Mouse (Mus musculus) CH12.LX (cell line): ENCODE measurements around the gene Sf3b3. TPM values are rescaled to one million over a fixed set of nuclear protein-coding genes. Genes with fewer than 3 reads are reported as not detected.

Source experiments
- DNase-seq: peaks from one replicate; pipeline ENCODE4 v3.0.0-alpha.2; 2013; ENCODE audit errors: extremely low read depth
- H3K27ac ChIP-seq: 2 replicates; pipeline ENCODE4 v1.5.1; 2012; ENCODE audit warnings: low read depth, mild to moderate bottlenecking, control low read depth, moderate library complexity; ENCODE audit not compliant: insufficient read depth
- H3K27me3 ChIP-seq: replicated peaks from 2 replicates; pipeline ENCODE3; 2012; ENCODE audit warnings: inconsistent platforms
- H3K36me3 ChIP-seq, 2 experiments: replicated peaks in 1 of 2; 2 replicates each; pipeline versions ENCODE3 to v1.6.1; 2012; ENCODE audit warnings: inconsistent platforms in 1 of 2, low read length in 1 of 2, mild to moderate bottlenecking in 1 of 2, mixed read lengths in 1 of 2, moderate library complexity in 1 of 2; ENCODE audit not compliant: control insufficient read depth in 1 of 2, insufficient read depth in 1 of 2
- H3K4me1 ChIP-seq, 2 experiments: 2 replicates each; pipeline ENCODE4 v1.6.1; 2012; ENCODE audit warnings: inconsistent platforms in 1 of 2, moderate library complexity in 1 of 2; ENCODE audit not compliant: insufficient read depth in 2 of 2, control insufficient read depth in 1 of 2
- H3K4me2 ChIP-seq: 2 replicates; pipeline ENCODE4 v1.6.1; 2012; ENCODE audit warnings: low read depth, mild to moderate bottlenecking, control low read depth; ENCODE audit not compliant: poor library complexity, insufficient read depth, severe bottlenecking
- H3K4me3 ChIP-seq, 3 experiments: fragments of 150-350 bp in 1 of 3; sonication (generic) in 1 of 3; replicated peaks in 1 of 3; 2 replicates each; pipeline versions ENCODE3 to v1.5.1; 2011 to 2012; ENCODE audit warnings: low read depth in 2 of 3, low read length in 2 of 3, mild to moderate bottlenecking in 2 of 3, moderate library complexity in 2 of 3, control low read depth in 1 of 3, improper control_type of control experiment in 1 of 3, inconsistent platforms in 1 of 3, mixed read lengths in 1 of 3; ENCODE audit not compliant: poor library complexity in 1 of 3
- H3K79me2 ChIP-seq: replicated peaks from 2 replicates; pipeline ENCODE4 v1.6.1; 2012; ENCODE audit warnings: mild to moderate bottlenecking, moderate library complexity; ENCODE audit not compliant: control insufficient read depth, poor library complexity, insufficient read depth, severe bottlenecking; ENCODE audit errors: extremely low read depth
- H3K9ac ChIP-seq: 2 replicates; pipeline ENCODE4 v1.6.1; 2012; ENCODE audit warnings: low read depth, mild to moderate bottlenecking, control low read depth, moderate library complexity; ENCODE audit not compliant: insufficient read depth
- H3K9me3 ChIP-seq: replicated peaks from 2 replicates; pipeline ENCODE3; 2012; ENCODE audit warnings: low read length, inconsistent platforms, mixed read lengths
- CHD1 ChIP-seq: IDR thresholded peaks from 2 replicates; pipeline ENCODE4 v1.6.1; 2012; ENCODE audit warnings: low read depth, low read length, improper control_type of control experiment, inconsistent platforms
- CTCF ChIP-seq, 2 experiments: IDR thresholded peaks in 1 of 2; conservative IDR thresholded peaks in 1 of 2; 2 replicates each; pipeline ENCODE4 v1.5.1; 2011 to 2012; ENCODE audit warnings: low read depth in 2 of 2, low read length in 2 of 2, improper control_type of control experiment in 1 of 2, inconsistent platforms in 1 of 2, mild to moderate bottlenecking in 1 of 2, moderate library complexity in 1 of 2
- HCFC1 ChIP-seq: IDR thresholded peaks from 2 replicates; pipeline ENCODE4 v1.6.1; 2012; ENCODE audit warnings: low read depth, mild to moderate bottlenecking, inconsistent platforms, low read length, improper control_type of control experiment
- IRF4 ChIP-seq: IDR thresholded peaks from 2 replicates; pipeline ENCODE4 v1.6.1; 2014; ENCODE audit warnings: low read depth, mild to moderate bottlenecking, inconsistent platforms, low read length, improper control_type of control experiment
- JUN ChIP-seq: IDR thresholded peaks from 2 replicates; pipeline ENCODE4 v1.6.1; 2011; ENCODE audit warnings: low read depth, mild to moderate bottlenecking, low read length, improper control_type of control experiment, moderate library complexity; ENCODE audit not compliant: insufficient read depth
- KAT2A ChIP-seq: IDR thresholded peaks from 2 replicates; pipeline ENCODE4 v1.6.1; 2012; ENCODE audit warnings: low read length, improper control_type of control experiment, inconsistent platforms; ENCODE audit not compliant: insufficient replicate concordance
- MAZ ChIP-seq: IDR thresholded peaks from 2 replicates; pipeline ENCODE4 v1.6.1; 2012; ENCODE audit warnings: low read depth, mild to moderate bottlenecking, inconsistent platforms, low read length, improper control_type of control experiment, moderate library complexity
- NRF1 ChIP-seq: IDR thresholded peaks from 2 replicates; pipeline ENCODE4 v1.6.1; 2014; ENCODE audit warnings: low read depth, mild to moderate bottlenecking, inconsistent platforms, low read length, improper control_type of control experiment, moderate library complexity
- POLR2A ChIP-seq: IDR thresholded peaks from 2 replicates; pipeline ENCODE4 v1.6.1; 2011; ENCODE audit warnings: low read depth, mild to moderate bottlenecking, improper control_type of control experiment, low read length
- POLR2AphosphoS2 ChIP-seq: IDR thresholded peaks from 2 replicates; pipeline ENCODE4 v1.6.1; 2011; ENCODE audit warnings: low read depth, low read length, improper control_type of control experiment
- RAD21 ChIP-seq: IDR thresholded peaks from 2 replicates; pipeline ENCODE4 v1.6.1; 2011; ENCODE audit warnings: low read depth, mild to moderate bottlenecking, low read length, improper control_type of control experiment, moderate library complexity
- RCOR1 ChIP-seq: conservative IDR thresholded peaks from 2 replicates; pipeline ENCODE4 v1.6.1; 2012; ENCODE audit warnings: low read depth, mild to moderate bottlenecking, inconsistent platforms, low read length, improper control_type of control experiment
- SIN3A ChIP-seq: IDR thresholded peaks from 2 replicates; pipeline ENCODE4 v1.6.1; 2012; ENCODE audit warnings: low read length, improper control_type of control experiment, inconsistent platforms
- TBP ChIP-seq: conservative IDR thresholded peaks from 2 replicates; pipeline ENCODE4 v1.6.1; 2011; ENCODE audit warnings: low read depth, low read length, improper control_type of control experiment
- TCF12 ChIP-seq: IDR thresholded peaks from 2 replicates; pipeline ENCODE4 v1.6.1; 2014; ENCODE audit warnings: low read depth, mild to moderate bottlenecking, inconsistent platforms, low read length, improper control_type of control experiment
- USF2 ChIP-seq: conservative IDR thresholded peaks from 2 replicates; pipeline ENCODE4 v1.6.1; 2011; ENCODE audit warnings: low read depth, low read length, improper control_type of control experiment
- ZMIZ1 ChIP-seq: IDR thresholded peaks from 2 replicates; pipeline ENCODE4 v1.6.1; 2012; ENCODE audit warnings: low read depth, mild to moderate bottlenecking, inconsistent platforms, low read length, improper control_type of control experiment
- dilution Hi-C: fragments of 300-500 bp; cut with MboI; formaldehyde crosslinking; loops from 2 replicates; pipeline ENCODE4 v1.14.3; 2020; ENCODE audit warnings: low sequenced_read_pairs; ENCODE audit not compliant: extremely low pct_unique_long_range_greater_than_20kb, extremely low pct_ligation_motif_present
- in situ Hi-C: fragments of 300-500 bp; cut with MboI; formaldehyde crosslinking; loops from 3 replicates; pipeline ENCODE4 v1.14.3; 2019; ENCODE audit warnings: low sequenced_read_pairs, low pct_ligation_motif_present, low pct_unique_long_range_greater_than_20kb, mixed read lengths
- polyA plus RNA-seq: library from polyadenylated mRNA; unstranded; fragments of >175 nt; gene quantifications from 2 replicates; pipeline ENCODE4 v1.2.1, GENCODE M21; 2012; ENCODE audit warnings: low read depth; ENCODE audit not compliant: insufficient read length
- total RNA-seq, 2 experiments: library from RNA; depleted of rRNA; stranded (reverse); fragments of 300-350 nt in 1 of 2; fragments of >200 nt in 1 of 2; gene quantifications; 2 replicates each; pipeline ENCODE4 v1.2.3; 2012 to 2014

The Sf3b3 gene
- total and polyA plus RNA-seq, 3 experiments, result 136 to 213 (median 137) TPM

DNA sequence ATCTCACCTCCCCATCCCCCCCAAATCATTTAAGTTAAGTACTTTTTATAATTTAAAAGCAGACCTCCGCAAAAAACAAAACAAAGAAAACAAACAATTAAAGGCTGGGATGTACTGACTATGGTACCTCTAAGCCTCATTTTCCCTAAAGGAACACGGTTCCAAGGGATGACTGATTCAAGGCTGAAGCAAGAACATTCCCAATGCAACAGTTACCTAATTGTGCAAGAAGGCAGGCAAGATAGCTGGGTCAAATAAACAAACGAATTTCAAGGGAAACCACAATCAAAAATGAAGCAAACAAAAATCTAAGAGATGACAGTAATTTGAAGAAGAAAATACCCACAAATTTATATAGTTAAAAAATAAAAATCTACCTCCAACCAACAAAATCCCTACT lies 24.6 kb downstream of the Sf3b3 start:
- H3K9ac ChIP-seq, result no peak overlapping the region
- H3K27ac ChIP-seq, result no peak overlapping the region
- peaks cover 86 to 100% of the 10 kb centered on the region in 2 experiments for H3K36me3 ChIP-seq
- no peaks in the 10 kb centered on the region for H3K9me3 ChIP-seq
- peaks cover 0 to 13% of the 10 kb centered on the region in 2 experiments; a peak in 1 of 4 replicates for H3K4me1 ChIP-seq
- H3K27me3 ChIP-seq, result no peaks in the 10 kb centered on the region
- H3K4me2 ChIP-seq, result no peak overlapping the region
- DNase-seq, result no peak
- in situ Hi-C loops, result no loop called here
- dilution Hi-C loops, result no loop called here
- no peak overlapping the region for H3K4me3 ChIP-seq
- peaks cover 49% of the 10 kb centered on the region for H3K79me2 ChIP-seq
- TF ChIP-seq RCOR1 (no peak), USF2 (no peak), TBP (no peak), RAD21 (no peak), JUN (no peak), TCF12 (no peak), POLR2A (no peak), HCFC1 (no peak), SIN3A (no peak), NRF1 (no peak), MAZ (no peak), IRF4 (no peak), ZMIZ1 (no peak), CHD1 (no peak)

DNA sequence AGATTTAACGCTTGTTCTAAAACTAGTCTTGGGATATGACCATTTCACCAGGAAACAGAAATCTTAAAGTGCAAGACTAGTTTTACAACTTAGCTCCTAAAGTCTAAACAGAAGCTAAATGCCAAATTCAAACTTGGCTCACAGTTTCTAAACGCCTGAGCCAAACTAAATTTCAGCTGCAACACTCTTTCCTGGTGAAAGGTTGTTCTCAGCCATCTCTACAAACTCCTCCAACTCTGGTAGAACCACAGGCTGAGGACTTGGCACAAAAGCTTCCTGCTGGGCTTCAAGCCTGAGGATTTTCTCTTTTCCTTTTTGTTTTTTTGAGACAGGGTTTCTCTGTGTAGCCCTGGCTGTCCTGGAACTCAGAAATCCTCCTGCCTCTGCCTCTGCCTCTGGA lies 26.3 kb downstream of the Sf3b3 start:
- Histone ChIP-seq H3K79me2 (peaks cover 40% of the 10 kb centered on the region), H3K9me3 (no peaks in the 10 kb centered on the region), H3K27ac (no peak overlapping the region), H3K4me3 (no peak overlapping the region), H3K4me1 (peaks cover 4 to 27% of the 10 kb centered on the region in 2 experiments; a peak in 3 of 4 replicates), H3K9ac (no peak overlapping the region), H3K36me3 (peaks cover 86 to 100% of the 10 kb centered on the region in 2 experiments), H3K27me3 (no peaks in the 10 kb centered on the region), H3K4me2 (no peak overlapping the region)
- DNase-seq, result no peak
- dilution Hi-C loops, result no loop called here
- in situ Hi-C loops, result no loop called here
- TF ChIP-seq KAT2A, result no peak

DNA sequence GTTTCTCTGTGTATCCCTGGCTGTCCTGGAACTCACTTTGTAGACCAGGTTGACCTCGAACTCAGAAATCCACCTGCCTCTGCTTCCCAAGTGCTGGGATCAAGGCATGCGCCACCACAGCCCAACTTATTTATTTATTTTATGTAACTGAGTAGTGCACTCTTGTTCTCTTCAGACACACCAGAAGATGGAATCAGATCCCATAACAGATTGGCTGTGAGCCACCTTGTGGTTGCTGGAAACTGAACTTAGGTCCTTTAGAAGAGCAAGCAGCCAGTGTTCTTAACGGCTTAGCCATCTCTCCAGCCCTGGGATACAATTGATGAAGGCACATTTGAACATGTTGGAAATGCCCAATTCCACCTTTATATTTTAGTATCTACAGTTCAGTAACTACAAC lies 28.0 kb downstream of the Sf3b3 start:
- in situ Hi-C loops (loop anchor here (10.0 kb wide), 1 partner anchor 54 kb away; no protein-coding TSS in a partner anchor), dilution Hi-C loops (no loop called here)
- Histone ChIP-seq H3K9ac (no peak overlapping the region), H3K4me1 (peaks cover 4 to 43% of the 10 kb centered on the region in 2 experiments; a peak in 3 of 4 replicates), H3K4me3 (no peak overlapping the region), H3K27me3 (no peaks in the 10 kb centered on the region), H3K9me3 (no peaks in the 10 kb centered on the region), H3K79me2 (peaks cover 35% of the 10 kb centered on the region), H3K27ac (no peak overlapping the region), H3K36me3 (peaks cover 88 to 99% of the 10 kb centered on the region in 2 experiments), H3K4me2 (no peak overlapping the region)
- TF ChIP-seq CTCF (conservative IDR thresholded peaks at IDR 0.05 in 1 of 2, IDR thresholded peaks at IDR 0.05 in 1 of 2; ENCODE audit: low read depth in 2 of 2, low read length in 2 of 2), result peak in 1 of 2 experiments; percentile 16; a peak in 1 of 4 replicates
- TF ChIP-seq POLR2AphosphoS2, result no peak
- DNase-seq, result no peak
